Comparison of ENCODE assay signal across 8 mouse cellular contexts in the genomic region with DNA sequence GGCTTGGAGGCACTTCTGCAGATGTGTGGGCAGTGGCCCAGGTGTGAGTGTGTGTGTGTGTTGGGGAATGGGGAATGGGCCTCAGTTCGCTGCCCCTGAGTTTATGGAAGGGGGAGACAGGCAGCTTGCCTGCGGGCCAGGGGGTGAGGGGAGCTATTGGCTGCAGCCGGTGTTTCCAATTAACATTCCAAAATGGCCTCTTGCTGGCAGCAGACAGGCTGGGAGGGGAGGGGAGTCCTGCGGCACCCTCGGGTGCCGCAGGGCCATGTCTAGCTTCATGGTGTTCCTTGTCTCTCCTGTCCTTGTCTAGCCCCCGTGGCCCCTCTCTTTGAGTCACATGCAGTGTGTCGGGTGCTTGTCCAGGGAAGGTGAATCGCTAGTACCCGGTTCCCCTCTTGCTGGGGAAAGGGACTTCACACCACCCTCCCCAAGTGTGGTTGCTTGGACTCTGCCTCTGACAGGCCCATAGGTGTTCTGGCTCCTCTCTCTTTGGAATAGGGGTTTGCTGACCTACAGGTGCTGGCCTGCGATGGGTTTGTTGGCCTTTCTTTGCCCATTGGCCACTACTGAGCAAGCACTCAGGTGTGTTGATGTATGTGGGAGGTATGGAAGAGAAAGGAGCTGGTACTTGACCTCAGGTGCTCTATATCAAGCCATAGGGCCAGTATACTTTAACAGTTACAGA. TPM values are rescaled to one million over a fixed set of nuclear protein-coding genes. Genes with fewer than 3 reads are reported as not detected.
DNase-seq lines count a peak whose midpoint lies in the region; ATAC-seq lines count a peak whose summit lies in the region.

No protein-coding gene starts in this region.

- WGBS in embryonic facial prominence, embryonic 11.5 days = 6% methylated on average over 11 of the region's 11 CpGs
- 3% methylated on average over 11 of the region's 11 CpGs for WGBS in limb, embryonic 15.5 days
- WGBS in neural tube, embryonic 15.5 days = 10% methylated on average over 11 of the region's 11 CpGs

- H3K9ac ChIP-seq in embryonic facial prominence, embryonic 11.5 days (replicated peaks; ENCODE audit: low read length) = peak overlapping the region; percentile 98
- peak overlapping the region; percentile 97 for H3K9ac ChIP-seq in limb, embryonic 15.5 days
- peak overlapping the region; percentile 95 for H3K9ac ChIP-seq in neural tube, embryonic 15.5 days (replicated peaks)

- peak overlapping the region; percentile 98 for H3K4me3 ChIP-seq in embryonic facial prominence, embryonic 11.5 days (ENCODE audit: low read depth, low read length)
- peak overlapping the region; percentile 95 for H3K4me3 ChIP-seq in limb, embryonic 15.5 days
- peak overlapping the region; percentile 87 for H3K4me3 ChIP-seq in neural tube, embryonic 15.5 days (replicated peaks)

- DNase-seq in cerebellum, adult 11-12 months = peak; percentile 62
- no peak for DNase-seq in cerebellum, postnatal 4 days (ENCODE audit: low spot score in 2 of 2)
- peak; percentile 20 to 23 for DNase-seq in B cell, adult 2 months
- DNase-seq in embryonic facial prominence, embryonic 11.5 days (ENCODE audit: low spot score) = peak; percentile 84
- peak; percentile 54 for DNase-seq in heart, postnatal 25 days (ENCODE audit: low spot score)

- peaks cover 8% of the 10 kb centered on the region for H3K4me1 ChIP-seq in embryonic facial prominence, embryonic 11.5 days (ENCODE audit: control insufficient read depth, insufficient read depth, low read length)
- peaks cover 66% of the 10 kb centered on the region for H3K4me1 ChIP-seq in limb, embryonic 15.5 days
- peaks cover 53% of the 10 kb centered on the region for H3K4me1 ChIP-seq in neural tube, embryonic 15.5 days

- H3K36me3 ChIP-seq in embryonic facial prominence, embryonic 11.5 days (replicated peaks; ENCODE audit: control insufficient read depth, insufficient read depth, low read depth, low read length) = peaks cover 9% of the 10 kb centered on the region
- H3K36me3 ChIP-seq in limb, embryonic 15.5 days = peaks cover 39% of the 10 kb centered on the region
- H3K36me3 ChIP-seq in neural tube, embryonic 15.5 days = peaks cover 20% of the 10 kb centered on the region

- H3K4me2 ChIP-seq in embryonic facial prominence, embryonic 11.5 days (ENCODE audit: low read depth, low read length) = peak overlapping the region; percentile 90
- H3K4me2 ChIP-seq in limb, embryonic 15.5 days = peak overlapping the region; percentile 94
- H3K4me2 ChIP-seq in neural tube, embryonic 15.5 days = peak overlapping the region; percentile 96

- no peak for ATAC-seq in embryonic facial prominence, embryonic 11.5 days (replicated peaks; ENCODE audit: insufficient number of reproducible peaks, low FRiP score, low TSS enrichment, low read depth)
- no peak for ATAC-seq in limb, embryonic 15.5 days (ENCODE audit: insufficient number of reproducible peaks, low FRiP score, low TSS enrichment, low read depth)
- ATAC-seq in neural tube, embryonic 15.5 days (ENCODE audit: low FRiP score) = no peak
- ATAC-seq in erythroid progenitor cell, adult 5-6 weeks (replicated peaks; ENCODE audit: low FRiP score, poor library complexity, severe bottlenecking) = no peak

- intact Hi-C loops in heart, postnatal 25 days (cut with DNase I) = loop anchor here (2.0 to 5.0 kb wide), 4 partner anchors 15 to 107 kb away; a partner anchor contains a TSS

- H3K9me3 ChIP-seq in embryonic facial prominence, embryonic 11.5 days (replicated peaks; ENCODE audit: control insufficient read depth, low read length) = no peaks in the 10 kb centered on the region
- H3K9me3 ChIP-seq in limb, embryonic 15.5 days = no peaks in the 10 kb centered on the region
- H3K9me3 ChIP-seq in neural tube, embryonic 15.5 days (replicated peaks) = no peaks in the 10 kb centered on the region

- peak overlapping the region; percentile 98 for H3K27ac ChIP-seq in embryonic facial prominence, embryonic 11.5 days (replicated peaks; ENCODE audit: low read depth, low read length)
- peak overlapping the region; percentile 100 for H3K27ac ChIP-seq in limb, embryonic 15.5 days
- H3K27ac ChIP-seq in neural tube, embryonic 15.5 days (replicated peaks) = peak overlapping the region; percentile 99

- H3K27me3 ChIP-seq in embryonic facial prominence, embryonic 11.5 days (ENCODE audit: control insufficient read depth, insufficient read depth, low read length) = no peaks in the 10 kb centered on the region
- H3K27me3 ChIP-seq in limb, embryonic 15.5 days = no peaks in the 10 kb centered on the region
- no peaks in the 10 kb centered on the region for H3K27me3 ChIP-seq in neural tube, embryonic 15.5 days (replicated peaks)

RNA-seq across cellular contexts. Expression of a gene that starts 1.5 kb away (rescaled TPM):
- 52.2 and 55.1 TPM in 2 replicates for polyA plus RNA-seq in embryonic facial prominence, embryonic 11.5 days (2014; fragmentation: Nextera tagmentation; extraction: Ambion mirVana)
- total RNA-seq in heart, postnatal 25 days (2021) = 10 to 100 TPM; 43.6 to 67.0 TPM
- polyA plus RNA-seq in limb, embryonic 15.5 days (2015; fragmentation: Nextera tagmentation; extraction: Ambion mirVana) = 39.0 and 47.0 TPM in 2 replicates
- 13.9 and 16.4 TPM in 2 replicates for polyA plus RNA-seq in neural tube, embryonic 15.5 days (2015; fragmentation: Nextera tagmentation; extraction: Ambion mirVana)
- total RNA-seq in erythroid progenitor cell, adult 5-6 weeks (2015; ENCODE audit: low replicate concordance) = 13.3 and 19.3 TPM in 2 replicates
- total RNA-seq in erythroid progenitor cell, adult 5-6 weeks (2017; ENCODE audit: low replicate concordance) = 2.7 and 3.9 TPM in 2 replicates

RNA-seq across cellular contexts. Expression of a gene that starts 59.3 kb away (rescaled TPM):
- 1,035 and 1,040 TPM in 2 replicates for polyA plus RNA-seq in embryonic facial prominence, embryonic 11.5 days (2014; fragmentation: Nextera tagmentation; extraction: Ambion mirVana)
- 100 to 1,000 TPM; 296 to 309 TPM for total RNA-seq in heart, postnatal 25 days (2021)
- polyA plus RNA-seq in limb, embryonic 15.5 days (2015; fragmentation: Nextera tagmentation; extraction: Ambion mirVana) = 786 and 956 TPM in 2 replicates
- polyA plus RNA-seq in neural tube, embryonic 15.5 days (2015; fragmentation: Nextera tagmentation; extraction: Ambion mirVana) = 656 and 712 TPM in 2 replicates
- 733 and 902 TPM in 2 replicates for total RNA-seq in erythroid progenitor cell, adult 5-6 weeks (2015; ENCODE audit: low replicate concordance)
- 361 and 381 TPM in 2 replicates for total RNA-seq in erythroid progenitor cell, adult 5-6 weeks (2017; ENCODE audit: low replicate concordance)

Comparison
In these comparisons a context has a peak if more than half of its experiments do, and no peak if none do; other contexts are left out.
1. DNase-seq: peak in cerebellum, adult 11-12 months (single experiment), B cell, adult 2 months (2 of 2), embryonic facial prominence, embryonic 11.5 days (single experiment) and heart, postnatal 25 days (single experiment); none in cerebellum, postnatal 4 days (0 of 2).
2. Peak in every context shown above with its lines, with median percentiles within 50 percentile points of each other: H3K27ac ChIP-seq, H3K4me2 ChIP-seq, H3K4me3 ChIP-seq and H3K9ac ChIP-seq.